Mouse (Mus musculus): Measurements from ENCODE around the gene Zfp512.

- TF ChIP-seq CTCF (conservative IDR thresholded peaks at IDR 0.05; ENCODE audit: insufficient read depth, insufficient read length, low read depth, low read length) (no peak), POLR2A (IDR thresholded peaks at IDR 0.05; ENCODE audit: low read depth, low read length) (no peak)
Measured at GRCm38 (mm10) chr5:31469711-31470110, 17.5 kb downstream of the Zfp512 start.

All from kidney, adult 2 months (tissue).